Mouse (Mus musculus): ENCODE measurements around the gene Slc9a8. TPM values are rescaled to one million over a fixed set of nuclear protein-coding genes. Genes with fewer than 3 reads are reported as not detected.

The Slc9a8 gene
- total and polyA plus RNA-seq, 3 experiments, result 16.7 to 25.8 TPM; not detected in 1

DNA sequence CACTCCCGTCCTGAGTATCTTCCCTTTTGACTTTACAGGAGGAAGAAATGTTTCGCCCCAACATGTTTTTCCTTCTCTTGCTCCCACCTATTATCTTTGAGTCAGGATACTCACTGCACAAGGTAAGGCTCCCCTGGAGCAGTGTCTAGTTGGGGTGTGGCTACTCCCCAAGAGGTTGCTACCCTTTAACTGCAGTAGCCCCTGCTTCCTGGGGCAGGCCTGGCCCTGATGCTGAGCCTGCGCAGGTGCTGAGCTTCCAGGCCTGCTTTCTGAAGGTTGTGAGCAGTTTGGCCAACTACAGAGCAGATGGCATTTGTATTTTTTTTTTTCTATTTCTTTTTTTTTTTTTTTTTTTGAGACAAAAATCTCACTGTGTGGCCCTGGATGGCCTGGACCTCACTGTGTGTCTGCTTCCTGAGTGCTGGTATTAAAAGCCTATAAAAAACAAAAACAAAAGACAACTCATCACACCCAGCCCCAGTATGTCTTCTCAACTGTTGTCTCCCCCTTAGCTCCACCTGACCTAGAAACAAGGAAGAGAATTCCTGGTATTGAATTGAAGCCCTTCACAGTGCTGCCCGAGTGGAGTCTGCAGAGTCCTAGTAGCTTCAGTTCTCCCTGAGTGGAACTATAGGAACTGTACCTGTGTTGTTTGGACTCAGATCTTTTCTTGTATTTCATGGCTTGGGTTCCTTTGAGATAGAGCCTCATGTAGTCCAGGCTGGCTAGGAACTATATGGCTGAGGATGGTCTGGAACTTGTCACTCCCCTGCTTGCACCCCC, 22.1 kb downstream of the Slc9a8 start:
- Histone ChIP-seq H3K27ac (ENCODE audit: control insufficient read depth, low read depth, low read length) (no peak overlapping the region), H3K79me2 (ENCODE audit: control insufficient read depth, insufficient read depth, low read length, poor library complexity) (no peaks in the 10 kb centered on the region)

DNA sequence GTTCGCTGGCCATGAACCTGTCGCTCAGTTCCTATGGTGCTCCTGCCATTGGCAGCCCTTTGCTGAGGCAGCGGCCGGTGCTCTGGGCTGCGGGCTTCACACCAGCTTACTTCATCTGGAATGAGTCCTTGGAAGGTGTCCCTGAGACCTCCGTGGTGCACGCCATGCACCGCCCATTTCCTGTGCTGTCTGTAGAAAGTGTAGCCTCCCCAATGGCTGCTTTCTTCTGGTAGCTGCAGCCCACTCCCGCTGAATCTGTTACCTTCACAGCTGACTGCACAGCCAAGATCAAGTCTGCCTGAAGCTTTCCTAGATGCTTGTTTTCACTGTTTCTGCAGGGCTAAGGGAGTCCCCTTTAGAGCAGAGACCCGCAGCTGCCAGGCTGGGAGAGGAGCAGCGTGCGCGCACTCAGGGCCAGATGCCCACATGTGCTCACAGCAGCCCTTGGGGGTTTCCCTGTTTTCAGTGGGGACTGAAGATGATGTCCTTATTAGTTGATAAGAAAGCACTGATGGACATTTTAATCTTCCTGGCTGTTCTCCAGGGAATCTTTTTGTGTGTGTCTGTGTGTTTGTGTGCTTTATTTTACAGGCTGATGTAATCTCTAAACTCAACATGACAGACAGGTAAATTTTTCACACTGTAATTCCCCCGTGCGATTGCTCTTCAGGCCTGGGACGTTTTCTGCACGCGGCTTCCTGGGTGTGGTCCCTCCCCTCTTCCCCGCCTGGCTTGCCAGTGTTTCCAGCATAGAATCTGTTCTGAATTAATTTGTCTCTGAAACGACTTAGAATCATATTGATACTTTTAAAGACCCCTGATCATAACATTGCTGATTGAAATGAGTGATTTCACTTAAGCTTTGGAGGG, 24.6 kb downstream of the Slc9a8 start:
- Histone ChIP-seq H3K27me3 (ENCODE audit: control insufficient read depth in 1 of 2, insufficient read depth in 2 of 2, low read length in 2 of 2) (no peaks in the 10 kb centered on the region), H3K4me3 (ENCODE audit: control insufficient read depth in 1 of 2, insufficient read depth in 1 of 2, low read depth in 2 of 2, low read length in 2 of 2) (no peak overlapping the region), H3K79me2 (ENCODE audit: control insufficient read depth, insufficient read depth, low read length, poor library complexity) (no peaks in the 10 kb centered on the region), H3K36me3 (ENCODE audit: control insufficient read depth in 1 of 2, insufficient read depth in 2 of 2, low read length in 2 of 2) (peaks cover 0 to 15% of the 10 kb centered on the region in 2 experiments; a peak in 2 of 4 replicates), H3K9ac (ENCODE audit: control insufficient read depth, low read depth, low read length, poor library complexity, severe bottlenecking) (no peak overlapping the region), H3K9me3 (replicated peaks; ENCODE audit: insufficient read depth, low read length) (no peaks in the 10 kb centered on the region), H3K4me1 (ENCODE audit: control insufficient read depth in 1 of 2, insufficient read depth in 2 of 2, low read length in 2 of 2) (no peaks in the 10 kb centered on the region), H3K27ac (ENCODE audit: control insufficient read depth, low read depth, low read length) (no peak overlapping the region)
- no peak for DNase-seq (ENCODE audit: low read depth, low spot score)
- TF ChIP-seq ZMIZ1 (IDR thresholded peaks at IDR 0.05; ENCODE audit: low read depth, low read length), result no peak
- no peak for TF ChIP-seq EP300 (IDR thresholded peaks at IDR 0.05; ENCODE audit: low read depth in 1 of 2, low read length in 2 of 2)
- no peak for TF ChIP-seq RAD21 (IDR thresholded peaks at IDR 0.05; ENCODE audit: low read depth, low read length)
- no peak for TF ChIP-seq E2F4 (IDR thresholded peaks at IDR 0.05; ENCODE audit: borderline replicate concordance, low read depth, low read length)
- no peak for TF ChIP-seq ELF1 (IDR thresholded peaks at IDR 0.05; ENCODE audit: low read depth, low read length)
- TF ChIP-seq TAL1 (IDR thresholded peaks at IDR 0.05; ENCODE audit: low read length), result no peak
- TF ChIP-seq CHD1 (IDR thresholded peaks at IDR 0.05; ENCODE audit: low read depth, low read length), result no peak
- no peak for TF ChIP-seq CHD2 (IDR thresholded peaks at IDR 0.05; ENCODE audit: low read length)
- TF ChIP-seq ZC3H11A (IDR thresholded peaks at IDR 0.05; ENCODE audit: low read depth, low read length), result no peak
- no peak for TF ChIP-seq ZNF384 (IDR thresholded peaks at IDR 0.05; ENCODE audit: low read depth, low read length)
- TF ChIP-seq MAFK (IDR thresholded peaks at IDR 0.05; ENCODE audit: borderline replicate concordance, low read depth, low read length), result no peak
- TF ChIP-seq GABPA (IDR thresholded peaks at IDR 0.05; ENCODE audit: low read depth, low read length), result no peak
- no peak for TF ChIP-seq MXI1 (IDR thresholded peaks at IDR 0.05; ENCODE audit: low read depth, low read length)

More for the DNA sequence above, 22.1 kb downstream of the Slc9a8 start:
- Histone ChIP-seq H3K4me3 (ENCODE audit: control insufficient read depth in 1 of 2, insufficient read depth in 1 of 2, low read depth in 2 of 2, low read length in 2 of 2) (no peak overlapping the region), H3K36me3 (ENCODE audit: control insufficient read depth in 1 of 2, insufficient read depth in 2 of 2, low read length in 2 of 2) (peaks cover 0 to 25% of the 10 kb centered on the region in 2 experiments; a peak in 2 of 4 replicates), H3K9ac (ENCODE audit: control insufficient read depth, low read depth, low read length, poor library complexity, severe bottlenecking) (no peak overlapping the region), H3K9me3 (replicated peaks; ENCODE audit: insufficient read depth, low read length) (no peaks in the 10 kb centered on the region), H3K4me1 (ENCODE audit: control insufficient read depth in 1 of 2, insufficient read depth in 2 of 2, low read length in 2 of 2) (no peaks in the 10 kb centered on the region), H3K27me3 (ENCODE audit: control insufficient read depth in 1 of 2, insufficient read depth in 2 of 2, low read length in 2 of 2) (no peaks in the 10 kb centered on the region)
- no peak for DNase-seq (ENCODE audit: low read depth, low spot score)
- TF ChIP-seq MAX (IDR thresholded peaks at IDR 0.05; ENCODE audit: low read length), result no peak
- no peak for TF ChIP-seq RCOR1 (IDR thresholded peaks at IDR 0.05; ENCODE audit: low read depth, low read length)
- TF ChIP-seq CHD2 (IDR thresholded peaks at IDR 0.05; ENCODE audit: low read length), result no peak
- TF ChIP-seq JUND (IDR thresholded peaks at IDR 0.05; ENCODE audit: low read depth, low read length), result no peak
- TF ChIP-seq CHD1 (IDR thresholded peaks at IDR 0.05; ENCODE audit: low read depth, low read length), result no peak
- TF ChIP-seq GATA1 (IDR thresholded peaks at IDR 0.05; ENCODE audit: low read depth, low read length), result no peak
- no peak for TF ChIP-seq USF2 (IDR thresholded peaks at IDR 0.05; ENCODE audit: borderline replicate concordance in 1 of 2, insufficient read depth in 1 of 2, low read depth in 1 of 2, low read length in 2 of 2)
- TF ChIP-seq POLR2AphosphoS2 (IDR thresholded peaks at IDR 0.05; ENCODE audit: low read length), result no peak
- TF ChIP-seq MEF2A (IDR thresholded peaks at IDR 0.05; ENCODE audit: extremely low read depth, insufficient replicate concordance, low read depth, low read length, poor library complexity, severe bottlenecking), result no peak
- no peak for TF ChIP-seq POLR2A (IDR thresholded peaks at IDR 0.05; ENCODE audit: control insufficient read depth in 1 of 2, insufficient read depth in 1 of 2, low read depth in 1 of 2, low read length in 2 of 2, poor library complexity in 1 of 2)
- TF ChIP-seq ZNF384 (IDR thresholded peaks at IDR 0.05; ENCODE audit: low read depth, low read length), result no peak
